Mouse (Mus musculus) 3T3-L1 (cell line): ENCODE data around the gene Ccdc157.

Experiments used
- DNase-seq: peaks from one replicate; pipeline ENCODE4 v3.0.0-alpha.2; 2015; ENCODE audit warnings: low read depth, low spot score

The Ccdc157 gene

DNA sequence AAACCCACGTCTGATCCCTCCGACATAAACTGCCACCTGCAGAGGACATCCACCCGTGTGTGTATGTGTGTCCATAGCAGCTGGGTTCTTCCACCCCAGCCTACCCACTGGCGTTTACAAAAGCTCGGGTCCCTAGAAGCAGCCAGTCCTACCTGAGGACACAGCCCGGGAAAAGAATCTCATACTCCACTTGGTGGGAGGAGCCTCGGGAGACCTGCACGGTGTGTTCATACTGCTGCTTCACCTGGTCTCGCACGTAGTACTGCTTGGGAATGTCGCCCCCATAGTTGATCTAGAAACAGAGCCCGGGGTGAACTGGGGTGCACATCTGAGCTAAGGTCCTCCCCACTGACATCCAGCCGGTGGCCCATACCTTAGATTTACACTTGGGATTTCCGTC lies 56.6 kb downstream of the Ccdc157 start:
- DNase-seq = no peak

DNA sequence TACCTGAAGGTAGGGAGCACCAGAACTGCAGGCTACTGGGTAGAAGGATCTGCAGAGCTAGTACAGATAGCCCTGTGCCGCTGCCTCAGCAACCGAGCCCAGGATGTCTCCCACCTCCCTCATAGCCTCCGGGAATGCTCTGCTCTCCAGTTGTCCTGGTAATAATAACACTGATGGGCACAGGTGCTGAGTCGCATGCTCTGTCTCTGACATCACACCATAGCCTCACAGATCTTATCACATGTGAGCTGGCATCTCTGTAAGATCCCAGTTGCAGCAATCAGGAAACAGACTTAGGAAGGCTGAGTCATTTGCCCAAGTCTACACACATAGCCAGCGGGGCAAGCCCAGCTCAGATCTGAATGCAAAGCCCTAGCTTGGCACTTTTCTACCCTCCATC lies 58.2 kb downstream of the Ccdc157 start:
- peak; percentile 73 for DNase-seq

DNA sequence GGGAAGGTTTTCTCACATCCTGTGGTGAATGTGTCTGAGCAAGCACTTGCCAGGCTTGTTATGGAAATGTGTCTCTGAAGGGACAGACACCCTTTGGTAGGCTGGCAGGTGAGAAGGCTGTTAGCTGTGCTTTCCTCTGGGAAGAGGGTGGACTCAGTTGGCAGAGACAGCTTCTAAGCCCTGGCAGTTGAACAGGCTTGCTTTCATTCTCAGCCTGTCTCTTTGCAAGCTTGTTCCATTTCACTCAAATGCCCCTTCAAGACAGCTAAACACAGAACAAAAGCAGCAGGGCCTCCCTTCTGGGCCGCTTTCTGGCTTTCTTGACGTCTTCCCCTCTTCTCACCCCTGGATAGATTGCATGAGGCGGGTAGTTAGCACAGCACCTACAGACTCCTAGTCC lies 60.6 kb downstream of the Ccdc157 start:
- DNase-seq = no peak

DNA sequence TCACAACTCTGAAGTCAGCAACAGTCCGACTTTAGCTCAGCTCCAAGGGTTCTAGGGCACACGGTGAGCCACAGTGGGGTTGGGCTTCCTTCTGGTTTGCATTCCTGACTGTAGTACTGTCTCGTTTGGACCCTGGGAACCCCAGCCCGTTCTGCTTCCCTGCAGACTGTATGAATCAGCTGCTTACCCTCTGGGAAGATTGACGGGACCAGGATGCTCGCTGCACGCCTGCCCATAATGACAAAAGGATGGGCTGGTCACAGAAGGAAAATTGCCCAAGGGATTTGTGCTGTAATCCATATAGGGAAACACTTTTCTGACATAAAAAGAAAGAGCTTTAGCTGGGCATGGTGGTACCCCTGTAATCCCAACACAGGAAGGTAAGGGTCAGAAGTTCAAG lies 61.3 kb downstream of the Ccdc157 start:
- DNase-seq = peak; percentile 20

DNA sequence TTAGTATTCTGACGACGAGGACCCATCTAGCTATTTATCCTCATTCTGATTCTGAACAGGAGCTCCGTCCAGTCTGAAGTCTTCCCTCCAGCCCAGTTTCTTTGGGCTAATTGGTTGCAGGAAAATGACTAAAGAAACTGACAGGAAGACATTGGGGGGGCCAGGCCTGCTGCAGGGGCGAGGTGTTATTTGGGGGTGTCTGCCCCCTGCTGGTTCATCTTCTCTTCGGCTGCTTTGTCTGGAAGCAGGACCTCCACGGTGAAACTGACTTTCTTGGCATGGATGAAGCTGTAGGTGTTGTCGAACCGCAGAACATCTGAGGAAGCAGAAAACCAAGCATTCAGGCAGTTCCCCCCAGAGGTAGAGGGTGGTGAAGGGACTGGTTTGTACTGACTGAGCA lies 62.0 kb downstream of the Ccdc157 start:
- no peak for DNase-seq

DNA sequence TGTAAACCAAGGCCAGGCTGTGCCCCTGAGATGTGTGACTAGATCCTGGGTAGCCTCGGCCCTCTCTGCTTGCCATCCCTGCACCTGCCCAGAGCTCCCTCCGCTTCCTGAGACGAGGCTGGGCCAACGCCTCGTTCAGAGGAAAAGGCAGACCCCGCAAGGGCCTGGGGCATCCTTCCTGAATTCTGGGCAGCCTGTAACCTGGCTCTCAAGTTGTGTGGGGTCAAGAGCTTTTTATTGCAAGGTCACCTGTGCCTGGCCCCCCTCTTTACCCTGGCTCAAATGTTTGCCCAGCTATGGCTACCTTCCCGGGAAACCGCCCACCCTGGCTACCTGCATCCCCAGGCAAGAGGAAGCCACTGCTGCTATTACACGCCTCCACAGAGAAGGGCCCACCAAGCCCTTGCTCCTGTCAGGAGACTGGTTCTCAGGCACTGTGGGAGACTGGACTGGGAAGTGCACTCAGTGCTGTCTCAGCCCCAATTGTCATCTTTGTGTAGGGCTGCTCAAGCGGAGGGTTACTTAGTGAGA lies 62.9 kb downstream of the Ccdc157 start:
- no peak for DNase-seq

DNA sequence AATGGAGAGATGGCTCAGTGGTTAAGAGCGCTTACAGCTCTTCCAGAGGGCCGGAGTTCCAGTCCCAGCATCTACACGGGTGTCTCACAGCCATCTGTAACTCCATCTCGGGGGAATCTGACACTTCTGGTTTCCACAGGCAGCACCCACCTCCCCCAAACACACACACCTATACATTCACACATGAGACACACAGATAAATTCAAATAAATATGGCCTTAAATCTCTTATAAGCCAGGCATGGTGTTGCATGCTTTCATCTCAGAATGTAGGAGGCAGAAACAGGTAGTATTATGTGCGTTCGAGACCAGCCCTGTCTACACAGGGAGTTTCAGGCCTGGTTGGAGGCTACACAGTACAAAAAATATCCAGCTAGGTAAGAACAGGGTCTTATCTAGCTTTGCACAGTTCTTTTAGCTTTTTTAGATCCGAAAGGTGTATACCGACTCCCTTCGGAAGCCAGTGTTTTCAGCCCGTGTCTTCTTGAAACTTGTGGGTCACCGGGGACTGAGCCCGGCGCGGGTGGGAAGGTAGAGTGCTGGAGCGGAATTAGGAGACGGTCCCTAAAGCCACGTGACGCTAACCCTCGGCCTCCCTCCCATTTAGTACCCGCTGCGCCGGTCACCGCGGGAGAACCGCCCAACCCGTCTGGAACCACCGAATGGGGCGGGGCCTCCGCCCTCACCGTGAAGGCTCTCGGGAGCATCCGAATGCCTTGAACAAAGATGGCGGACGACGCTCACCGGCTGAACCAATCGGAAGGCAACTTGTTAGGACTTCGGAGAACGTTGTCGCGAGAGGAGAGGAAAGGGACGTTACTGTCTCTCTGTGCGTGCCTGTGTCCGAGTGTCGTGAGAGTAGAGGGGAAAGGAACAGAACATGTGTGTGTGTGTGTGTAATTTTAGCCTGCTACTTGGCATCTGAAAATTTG lies 63.8 kb downstream of the Ccdc157 start:
- peak; percentile 99 for DNase-seq

DNA sequence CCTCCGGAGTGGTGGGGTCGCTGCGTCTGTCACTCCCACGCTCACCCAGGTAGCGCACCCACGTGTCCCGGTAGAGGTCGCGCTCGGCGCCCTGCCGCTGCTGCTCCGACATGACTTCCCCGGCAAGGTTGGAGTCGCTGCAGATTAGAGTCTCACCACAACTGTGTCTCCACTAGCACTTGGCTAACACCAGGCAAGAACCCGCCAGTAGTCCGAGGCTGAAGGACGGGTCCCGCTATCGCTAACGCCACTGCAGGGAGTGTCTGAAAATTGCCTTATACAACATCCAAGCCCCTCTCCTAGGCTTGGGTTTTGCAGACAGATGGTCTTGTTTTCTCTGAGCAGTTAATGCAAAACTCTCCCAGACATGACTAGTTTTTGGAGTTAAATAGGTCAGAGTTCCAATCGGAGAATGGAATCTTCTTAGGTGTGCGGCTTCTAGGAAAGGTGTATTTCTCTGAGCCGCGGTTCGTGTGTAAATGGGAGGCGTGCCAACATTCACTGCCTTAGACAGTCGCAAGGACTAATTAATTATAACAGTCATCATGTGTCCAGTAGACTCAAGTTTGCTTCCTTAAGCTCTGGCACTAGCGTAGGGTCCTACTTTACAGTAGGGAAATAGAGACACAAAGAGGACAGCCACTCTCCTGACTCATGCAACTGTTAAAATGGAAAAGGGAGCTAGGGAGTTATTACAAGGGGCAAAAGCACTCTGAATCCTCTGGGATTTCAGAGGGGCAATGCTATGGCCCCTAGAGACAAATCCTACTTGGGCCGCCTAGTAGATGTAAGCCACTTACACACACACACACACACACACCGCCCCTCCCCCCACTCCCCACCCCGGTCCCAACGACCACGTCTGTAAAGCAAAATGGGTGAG lies 64.7 kb downstream of the Ccdc157 start, which contains the start of gene Mtfp1:
Gene Mtfp1 (minus strand): TSS at position 275 of the 883 bp plus-strand sequence.
- peak; percentile 36 for DNase-seq

DNA sequence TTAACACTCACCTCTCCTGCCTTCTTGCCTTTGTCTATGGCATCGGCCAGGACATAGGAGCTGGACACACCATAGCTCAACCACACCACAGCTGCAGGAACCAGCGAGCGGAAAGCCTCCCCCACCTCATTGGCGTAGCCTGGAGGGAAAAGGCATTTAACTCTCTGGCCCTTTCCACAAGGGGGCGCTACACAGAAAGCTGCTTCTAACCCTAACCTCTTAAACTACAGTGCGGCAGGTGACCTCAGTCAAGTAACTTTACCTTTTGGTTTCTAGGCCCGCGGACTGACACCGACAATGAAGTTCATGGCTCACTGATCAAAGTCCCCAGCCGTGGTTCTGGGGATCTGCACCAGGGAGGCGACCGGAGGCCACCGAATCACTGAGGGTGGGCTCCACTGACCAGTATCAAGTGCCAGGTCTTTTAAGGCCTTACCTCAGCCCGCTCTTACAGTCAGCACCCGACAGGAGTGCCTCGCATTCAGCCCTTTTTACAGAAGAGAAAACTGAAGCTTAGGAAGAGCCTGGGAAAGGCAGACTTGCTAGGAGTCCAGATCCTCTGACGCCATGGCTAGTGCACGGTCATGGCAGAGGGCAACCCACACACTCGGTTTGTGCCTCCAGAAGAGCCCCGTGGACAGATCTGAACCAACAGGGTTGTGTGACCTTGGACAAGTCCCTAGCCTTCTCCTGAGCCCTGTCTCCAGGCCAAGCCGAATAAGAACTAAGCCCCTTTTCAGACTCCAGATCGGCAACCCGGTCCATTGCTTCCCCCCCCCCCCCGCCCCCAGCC lies 65.5 kb downstream of the Ccdc157 start:
- DNase-seq = peak; percentile 37

DNA sequence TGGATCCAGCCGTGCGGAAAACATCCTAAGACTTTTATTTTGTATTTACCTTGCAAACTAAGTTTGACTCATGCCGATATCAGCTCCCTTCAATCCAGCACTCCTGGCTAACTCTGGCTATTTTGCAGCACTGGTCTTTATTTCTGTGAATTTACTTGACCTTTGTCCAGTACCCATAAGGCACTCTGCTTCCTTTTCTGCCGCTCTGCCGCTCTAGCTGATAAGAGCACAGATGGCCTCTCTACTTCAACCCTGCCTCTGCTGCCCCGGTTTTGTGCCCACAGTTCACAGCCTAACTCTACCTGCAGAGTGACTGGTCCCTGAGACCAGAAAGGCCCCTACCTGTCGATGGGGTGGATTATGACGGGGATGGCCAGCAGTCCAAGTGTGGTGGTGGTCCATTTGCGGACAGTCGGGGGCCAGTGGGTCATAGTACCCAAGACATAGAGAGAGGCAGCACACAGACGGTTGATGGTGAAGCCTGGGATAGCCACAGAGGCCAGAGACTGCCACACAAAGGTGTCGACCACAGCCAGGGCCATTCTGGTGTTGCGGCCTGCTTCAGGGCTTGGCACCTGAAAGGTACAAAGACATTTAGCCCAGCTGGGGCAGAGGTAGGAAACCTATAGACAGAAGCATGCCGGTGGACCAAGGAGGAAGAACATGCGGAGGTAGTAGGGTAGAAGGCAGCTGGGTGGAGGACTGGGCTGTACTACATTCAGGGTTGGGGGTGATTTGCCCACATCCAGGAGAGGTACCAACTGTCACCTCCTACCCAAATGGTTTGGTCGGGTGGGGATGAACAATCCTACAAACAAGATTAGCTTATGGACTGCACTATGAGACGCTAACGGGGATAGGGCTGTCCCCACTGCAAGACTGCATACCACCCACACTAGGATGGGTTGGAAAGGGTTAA lies 66.4 kb downstream of the Ccdc157 start:
- no peak for DNase-seq
